Mouse (Mus musculus) spleen, postnatal 36 days (tissue): ENCODE data around the gene Reln.

Experiments used
- DNase-seq, 2 experiments: peaks; one replicate each; pipeline ENCODE4 v3.0.0; 2022; ENCODE audit warnings: low spot score in 2 of 2, mixed read lengths in 1 of 2

Reln gene

DNA sequence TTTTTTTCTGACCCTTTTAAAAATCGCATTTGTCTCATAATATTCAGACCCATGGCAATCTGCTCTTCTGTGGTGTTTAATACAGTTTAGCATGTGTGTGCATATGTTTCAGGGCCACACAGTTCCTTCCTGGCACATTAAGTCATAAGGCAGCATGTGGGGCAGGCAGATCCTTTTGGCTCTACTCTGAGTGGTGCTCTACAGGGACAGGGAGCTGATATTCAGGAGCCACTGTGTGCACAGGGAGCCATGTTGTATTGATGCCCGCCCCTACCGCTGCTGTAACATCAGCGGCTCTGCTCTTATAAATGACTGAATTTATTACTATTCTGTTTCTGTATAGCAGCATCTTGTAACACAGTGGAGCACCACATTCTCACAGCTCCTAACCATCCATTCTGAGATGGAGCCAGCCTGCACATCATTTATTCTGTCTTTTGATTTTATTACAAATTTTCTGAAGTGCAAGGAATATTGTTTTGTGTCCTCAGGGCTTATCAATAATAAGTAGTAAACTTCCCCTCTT is 410.3 kb downstream of the Reln start:
- no peak for DNase-seq

DNA sequence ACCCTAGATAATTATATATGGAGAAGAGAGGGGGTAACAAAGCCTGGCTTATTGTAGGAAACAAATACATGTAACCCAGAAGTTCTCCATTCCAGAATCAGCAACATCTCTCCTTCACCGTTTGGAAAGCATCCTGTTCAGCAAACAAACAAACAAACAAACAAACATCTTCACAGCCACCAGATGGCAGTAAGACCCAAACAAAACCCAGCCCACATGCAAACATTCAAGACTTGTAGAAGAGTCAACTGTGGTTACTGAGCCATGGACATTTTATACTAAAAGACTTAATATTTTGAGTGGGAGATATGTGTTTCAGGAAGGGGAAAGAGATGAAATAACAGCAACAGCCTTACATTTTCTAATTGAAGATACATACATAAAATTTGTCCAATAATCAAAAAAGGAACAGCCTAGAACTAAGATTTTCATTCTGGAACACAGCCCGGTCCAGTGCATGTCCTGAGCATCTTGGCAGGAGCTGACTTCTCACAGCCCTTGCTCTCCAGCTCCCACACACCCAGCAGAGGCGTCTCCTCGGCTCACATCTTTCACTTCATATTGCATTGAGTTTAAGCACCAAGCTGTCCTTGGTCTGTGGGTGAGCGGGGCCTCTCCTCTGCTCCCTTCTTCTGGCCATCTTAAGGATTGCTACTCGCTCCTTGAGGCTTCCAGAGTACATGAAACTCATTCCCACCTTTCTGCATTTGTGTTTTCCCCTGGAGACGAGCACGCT is 411.0 kb downstream of the Reln start:
- no peak for DNase-seq

GRCm38 (mm10) chr5:21931151-21931550 is 413.4 kb downstream of the Reln start:
- DNase-seq, result no peak

DNA sequence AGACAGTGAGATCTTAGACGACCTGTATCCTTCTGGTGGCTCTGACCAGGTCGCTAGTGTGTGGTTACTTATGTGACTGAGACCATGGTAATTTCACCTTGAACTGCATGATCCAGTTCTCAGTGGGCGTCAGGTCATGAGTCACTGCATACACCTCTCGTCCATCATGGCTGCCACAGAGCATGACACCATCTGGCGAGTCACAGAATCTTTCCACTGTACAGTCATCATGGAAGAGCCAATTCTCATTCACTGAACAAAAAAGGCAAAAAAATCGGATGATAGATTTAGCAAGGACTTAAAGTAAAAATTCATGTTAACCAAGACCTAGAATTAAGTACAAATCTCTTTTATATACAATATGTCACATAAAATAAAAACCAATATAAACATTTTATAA is 424.2 kb downstream of the Reln start:
- DNase-seq, result no peak

GRCm38 (mm10) chr5:21919281-21919780 is 425.2 kb downstream of the Reln start:
- DNase-seq, result no peak

GRCm38 (mm10) chr5:21915973-21916372 is 428.5 kb downstream of the Reln start:
- DNase-seq, result no peak

- no peak for DNase-seq
Measured at GRCm38 (mm10) chr5:21914776-21915175, 429.7 kb downstream of the Reln start.

GRCm38 (mm10) chr5:21912835-21913530 is 431.5 kb downstream of the Reln start:
- no peak for DNase-seq

- DNase-seq, result no peak
Measured at GRCm38 (mm10) chr5:21910726-21911125, 433.8 kb downstream of the Reln start.

DNA sequence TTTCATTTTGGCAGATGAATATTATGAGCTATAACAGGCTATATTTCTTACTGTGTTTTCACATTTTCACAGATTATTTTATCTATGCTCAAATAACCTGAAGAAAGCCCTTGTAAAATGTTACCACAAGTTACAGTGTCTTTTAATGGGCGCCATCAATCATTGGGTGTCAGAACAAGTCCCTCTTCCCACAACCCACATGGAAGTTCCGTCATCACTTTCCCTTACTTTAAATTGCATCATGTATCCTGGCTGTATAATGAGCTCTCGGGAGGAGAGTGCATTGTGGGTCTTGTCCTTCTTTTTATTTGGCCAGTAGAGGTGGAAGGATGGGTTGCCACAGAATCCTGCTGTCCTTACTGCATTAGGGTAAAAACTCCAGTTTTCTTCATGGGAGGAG is 434.8 kb downstream of the Reln start:
- DNase-seq, result no peak

DNA sequence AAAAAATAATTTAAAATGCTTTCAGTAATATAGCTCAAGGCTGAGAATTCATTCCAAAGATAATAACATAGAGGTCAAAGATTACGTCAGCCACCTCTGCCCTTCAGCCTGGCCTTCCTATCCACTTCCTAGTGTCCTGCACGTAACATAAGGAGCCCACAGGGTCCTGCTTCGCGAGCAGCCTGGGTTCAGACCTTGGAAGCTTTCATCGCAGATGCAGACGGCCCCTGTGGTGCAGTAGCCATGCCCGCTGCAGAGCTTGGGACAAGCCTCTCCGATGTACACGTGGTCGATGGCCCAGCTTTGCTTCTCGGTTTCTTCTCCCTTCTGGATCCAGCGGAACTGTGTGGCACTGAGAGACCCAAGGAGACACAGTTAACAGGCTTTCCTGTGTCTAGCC is 443.1 kb downstream of the Reln start:
- no peak for DNase-seq

GRCm38 (mm10) chr5:21900891-21901290 is 443.6 kb downstream of the Reln start:
- no peak for DNase-seq

- no peak for DNase-seq
Measured at GRCm38 (mm10) chr5:21898875-21899274, 445.6 kb downstream of the Reln start.

DNA sequence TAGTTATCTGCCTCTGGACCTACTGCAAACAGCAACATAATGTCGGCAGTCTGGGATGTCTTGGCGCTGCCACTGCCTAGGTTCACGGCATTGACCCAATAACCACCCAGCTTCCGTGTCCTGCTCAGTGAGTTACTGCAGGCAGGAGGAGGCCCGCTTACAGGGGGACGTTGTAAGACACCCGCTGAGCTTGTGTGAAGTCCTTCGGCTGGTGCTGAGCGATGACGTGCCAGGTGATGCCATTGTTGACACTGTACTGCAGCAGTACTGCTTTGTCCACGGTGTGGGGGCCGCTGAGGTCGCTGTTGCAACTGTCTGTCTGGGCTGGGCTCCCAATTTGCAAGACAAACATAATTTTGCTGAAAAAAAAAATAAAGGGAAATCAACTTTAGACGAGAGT is 447.9 kb downstream of the Reln start:
- no peak for DNase-seq

DNA sequence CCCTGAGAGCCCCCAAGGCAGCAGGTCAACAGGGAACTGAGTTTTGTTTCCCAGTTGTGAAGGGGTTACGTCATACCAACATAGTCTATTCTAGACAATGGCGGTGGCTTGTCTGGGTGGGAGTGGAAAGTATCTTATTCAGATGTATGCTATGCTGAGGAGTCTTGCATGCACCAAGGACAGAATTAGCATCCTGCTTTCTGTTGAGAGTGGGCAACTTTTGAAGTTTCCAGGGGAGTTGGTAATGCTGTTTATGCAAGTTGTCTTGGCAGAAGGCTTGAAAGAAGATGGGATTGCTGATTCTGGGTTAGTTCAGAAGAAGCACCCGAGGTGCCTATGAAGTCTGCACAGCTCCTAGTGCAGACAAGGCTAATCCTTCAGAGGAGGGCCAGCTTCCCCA is 450.3 kb downstream of the Reln start:
- no peak for DNase-seq

DNA sequence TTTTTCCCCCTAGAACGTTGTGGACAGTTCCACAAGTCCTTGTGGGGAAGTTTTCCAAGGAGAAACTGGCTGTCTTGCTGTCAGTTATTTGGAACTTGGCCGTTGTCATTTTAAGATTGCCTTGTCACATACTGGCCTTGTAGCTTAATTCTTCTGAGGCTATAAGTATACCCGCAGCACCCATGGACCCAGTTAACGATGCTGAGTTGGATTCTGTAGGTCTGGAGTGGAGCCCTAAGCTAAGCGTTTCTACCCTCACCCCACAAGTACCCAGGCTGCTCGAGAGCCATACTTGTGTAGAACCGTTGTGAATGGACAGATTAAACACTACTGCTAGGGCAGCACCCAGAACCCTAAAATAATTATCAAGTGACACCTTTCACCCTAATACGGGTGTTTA is 477.8 kb downstream of the Reln start:
- DNase-seq, result no peak

DNA sequence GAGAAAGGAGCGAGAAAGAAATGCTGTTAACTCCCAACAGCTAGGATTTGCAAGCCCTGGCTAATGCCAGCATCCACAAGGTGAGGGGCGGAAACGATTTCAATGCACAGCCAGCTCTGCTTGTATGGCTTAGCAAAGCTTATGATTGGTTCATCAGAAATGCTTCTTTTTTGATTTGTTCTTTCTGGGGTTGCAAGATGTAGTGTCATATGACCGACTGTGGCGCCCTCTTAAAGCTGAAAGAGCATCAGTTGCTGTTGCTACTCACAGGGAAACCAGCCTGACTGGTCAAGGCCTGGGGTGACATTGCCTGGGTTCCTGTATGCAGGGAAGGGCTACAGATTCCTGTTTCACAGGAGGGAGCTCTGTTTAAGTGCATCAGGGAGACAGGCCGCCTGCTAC is 478.2 kb downstream of the Reln start:
- DNase-seq, result no peak

DNA sequence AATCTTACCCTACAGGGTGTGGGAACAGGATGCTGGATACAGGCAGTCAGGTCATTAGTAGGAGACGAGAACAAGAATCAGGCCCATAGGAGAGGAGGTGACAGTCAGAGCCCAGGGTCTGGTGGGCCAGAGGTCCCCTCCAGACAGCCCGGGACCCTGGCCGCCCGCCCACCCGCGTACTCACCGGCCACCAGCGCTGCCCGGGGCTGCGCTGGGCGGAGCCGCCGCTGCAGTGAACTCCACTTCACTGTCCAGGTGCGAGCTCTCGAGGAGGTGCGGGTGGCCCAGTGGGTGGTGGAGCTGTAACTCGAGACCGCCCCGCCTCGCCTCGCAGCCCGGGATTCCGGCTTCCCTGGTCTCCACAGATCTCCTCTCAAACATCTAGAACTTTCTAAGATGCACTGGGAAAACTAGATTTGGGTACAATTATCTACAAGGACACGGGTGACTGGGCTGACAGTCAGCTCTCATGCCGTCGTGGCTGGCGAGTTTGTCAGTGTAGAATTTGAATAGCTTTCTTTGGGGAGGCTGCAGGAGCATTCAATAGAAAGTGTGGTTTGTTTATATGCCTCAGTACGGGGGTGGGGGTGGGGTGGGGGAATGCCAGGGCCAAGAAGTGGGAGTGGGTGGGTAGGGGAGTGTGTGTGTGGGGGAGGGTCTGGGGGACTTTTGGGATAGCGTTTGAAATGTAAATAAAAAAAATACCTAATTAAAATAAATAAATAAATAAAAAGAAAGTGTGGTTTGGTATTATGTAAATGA is 479.0 kb downstream of the Reln start, which contains the start of gene Slc26a5:
Gene Slc26a5 (minus strand): TSS at position 259 of the 762 bp plus-strand sequence.
- DNase-seq, result no peak

DNA sequence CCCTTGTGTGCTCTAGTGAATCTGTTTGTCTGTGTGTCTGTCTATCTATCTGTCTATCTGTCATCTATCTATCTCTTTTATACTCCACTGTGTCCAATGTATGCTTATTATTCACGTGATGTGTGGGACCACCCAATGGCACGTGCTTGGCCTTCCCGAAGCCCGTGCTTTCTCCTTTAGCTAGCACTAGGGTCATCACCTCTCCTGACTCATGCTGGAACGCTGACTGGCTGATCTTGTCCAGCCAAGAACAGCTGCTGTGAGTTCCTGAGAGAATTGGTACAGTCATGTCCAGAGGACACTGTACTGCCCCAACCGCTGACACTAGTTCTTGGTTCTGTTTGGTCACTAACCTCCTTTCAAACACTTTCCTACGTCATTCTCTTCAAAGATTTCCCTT is 485.8 kb downstream of the Reln start:
- no peak for DNase-seq

GRCm38 (mm10) chr5:21851679-21852340 is 492.7 kb downstream of the Reln start:
- DNase-seq, result no peak

GRCm38 (mm10) chr5:21847438-21847837 is 497.1 kb downstream of the Reln start:
- DNase-seq, result no peak
